Mouse (Mus musculus): ENCODE results near the gene Slco1a6. TPM values are rescaled to one million over a fixed set of nuclear protein-coding genes. Genes with fewer than 3 reads are reported as not detected.

Slco1a6 gene
- polyA plus RNA-seq, 1 experiment from 2014 or later = 0.69 TPM

- H3K36me3 ChIP-seq (ENCODE audit: control insufficient read depth, insufficient read depth, low read length) = no peaks in the 10 kb centered on the region
- no peaks in the 10 kb centered on the region for H3K4me1 ChIP-seq (ENCODE audit: control insufficient read depth, insufficient read depth, low read depth, low read length)
- no peak overlapping the region for H3K9ac ChIP-seq (ENCODE audit: low read depth, low read length)
- 62% methylated on average over 1 of the region's 1 CpGs for WGBS
- no peak overlapping the region for H3K27ac ChIP-seq (ENCODE audit: low read depth, low read length)
- H3K9me3 ChIP-seq (ENCODE audit: control insufficient read depth, low read length) = no peaks in the 10 kb centered on the region
- no peak overlapping the region for H3K4me3 ChIP-seq (ENCODE audit: low read length)
- H3K4me2 ChIP-seq (ENCODE audit: low read length) = no peak overlapping the region
- H3K27me3 ChIP-seq (replicated peaks; ENCODE audit: control insufficient read depth, insufficient read depth, low read length) = no peaks in the 10 kb centered on the region
- ATAC-seq = no peak
Observed at GRCm38 (mm10) chr6:142047689-142048088, 160.6 kb downstream of the Slco1a6 start.

GRCm38 (mm10) chr6:142045746-142046145 lies 162.6 kb downstream of the Slco1a6 start:
- H3K27ac ChIP-seq (ENCODE audit: low read depth, low read length) = no peak overlapping the region
- no peaks in the 10 kb centered on the region for H3K9me3 ChIP-seq (ENCODE audit: control insufficient read depth, low read length)
- ATAC-seq = no peak
- H3K4me3 ChIP-seq (ENCODE audit: low read length) = no peak overlapping the region
- H3K4me1 ChIP-seq (ENCODE audit: control insufficient read depth, insufficient read depth, low read depth, low read length) = no peaks in the 10 kb centered on the region
- no peak overlapping the region for H3K9ac ChIP-seq (ENCODE audit: low read depth, low read length)
- H3K27me3 ChIP-seq (replicated peaks; ENCODE audit: control insufficient read depth, insufficient read depth, low read length) = no peaks in the 10 kb centered on the region
- H3K4me2 ChIP-seq (ENCODE audit: low read length) = no peak overlapping the region
- H3K36me3 ChIP-seq (ENCODE audit: control insufficient read depth, insufficient read depth, low read length) = no peaks in the 10 kb centered on the region
- 89% methylated on average over 2 of the region's 2 CpGs for WGBS

- Histone ChIP-seq H3K9ac (ENCODE audit: low read depth, low read length) (no peak overlapping the region), H3K4me1 (ENCODE audit: control insufficient read depth, insufficient read depth, low read depth, low read length) (no peaks in the 10 kb centered on the region; the same call in 1 of the 2 replicates), H3K27ac (ENCODE audit: low read depth, low read length) (no peak overlapping the region), H3K4me3 (ENCODE audit: low read length) (no peak overlapping the region), H3K4me2 (ENCODE audit: low read length) (no peak overlapping the region), H3K9me3 (ENCODE audit: control insufficient read depth, low read length) (no peaks in the 10 kb centered on the region), H3K36me3 (ENCODE audit: control insufficient read depth, insufficient read depth, low read length) (no peaks in the 10 kb centered on the region), H3K27me3 (replicated peaks; ENCODE audit: control insufficient read depth, insufficient read depth, low read length) (no peaks in the 10 kb centered on the region)
- no peak for ATAC-seq
- 91% methylated on average over 3 of the region's 3 CpGs for WGBS
Observed at GRCm38 (mm10) chr6:142041896-142042295, 166.4 kb downstream of the Slco1a6 start.

GRCm38 (mm10) chr6:142040306-142041175 lies 167.8 kb downstream of the Slco1a6 start:
- Histone ChIP-seq H3K4me3 (ENCODE audit: low read length) (no peak overlapping the region), H3K9ac (ENCODE audit: low read depth, low read length) (no peak overlapping the region), H3K27ac (ENCODE audit: low read depth, low read length) (no peak overlapping the region), H3K4me1 (ENCODE audit: control insufficient read depth, insufficient read depth, low read depth, low read length) (no peaks in the 10 kb centered on the region; the same call in 1 of the 2 replicates), H3K4me2 (ENCODE audit: low read length) (peak overlapping the region; percentile 36; the same call in 1 of the 2 replicates), H3K36me3 (ENCODE audit: control insufficient read depth, insufficient read depth, low read length) (no peaks in the 10 kb centered on the region), H3K27me3 (replicated peaks; ENCODE audit: control insufficient read depth, insufficient read depth, low read length) (no peaks in the 10 kb centered on the region), H3K9me3 (ENCODE audit: control insufficient read depth, low read length) (no peaks in the 10 kb centered on the region)
- 43% methylated on average over 16 of the region's 16 CpGs for WGBS
- ATAC-seq = peak; percentile 89

- no peaks in the 10 kb centered on the region for H3K27me3 ChIP-seq (replicated peaks; ENCODE audit: control insufficient read depth, insufficient read depth, low read length)
- no peak overlapping the region for H3K27ac ChIP-seq (ENCODE audit: low read depth, low read length)
- ATAC-seq = no peak
- H3K9ac ChIP-seq (ENCODE audit: low read depth, low read length) = no peak overlapping the region
- WGBS = 83% methylated on average over 2 of the region's 2 CpGs
- H3K4me2 ChIP-seq (ENCODE audit: low read length) = no peak overlapping the region
- H3K4me3 ChIP-seq (ENCODE audit: low read length) = no peak overlapping the region
- no peaks in the 10 kb centered on the region; the same call in 1 of the 2 replicates for H3K4me1 ChIP-seq (ENCODE audit: control insufficient read depth, insufficient read depth, low read depth, low read length)
- H3K9me3 ChIP-seq (ENCODE audit: control insufficient read depth, low read length) = no peaks in the 10 kb centered on the region
- H3K36me3 ChIP-seq (ENCODE audit: control insufficient read depth, insufficient read depth, low read length) = no peaks in the 10 kb centered on the region
Observed at GRCm38 (mm10) chr6:142035771-142036170, 172.6 kb downstream of the Slco1a6 start.

Other genes with a start within 250 kb of the Slco1a6 start
- gene Gm6614, start 197.1 kb downstream of the Slco1a6 start, polyA plus RNA-seq (2015; fragmentation: Nextera tagmentation; extraction: Ambion mirVana) = not detected in 2 replicates
- 0.31 TPM in 1 of 2 replicates, not detected in the other for gene Iapp, start 89.9 kb upstream of the Slco1a6 start, polyA plus RNA-seq (2015; fragmentation: Nextera tagmentation; extraction: Ambion mirVana)
- gene Slco1a5, start 114.5 kb upstream of the Slco1a6 start, polyA plus RNA-seq (2015; fragmentation: Nextera tagmentation; extraction: Ambion mirVana) = 0.41 and 0.57 TPM in 2 replicates
- gene Pyroxd1, start 137.1 kb upstream of the Slco1a6 start, polyA plus RNA-seq (2015; fragmentation: Nextera tagmentation; extraction: Ambion mirVana) = 18.3 and 20.1 TPM in 2 replicates
- 19.5 and 23.1 TPM in 2 replicates for gene Recql, start 178.6 kb upstream of the Slco1a6 start, polyA plus RNA-seq (2015; fragmentation: Nextera tagmentation; extraction: Ambion mirVana)
- gene Golt1b, start 178.7 kb upstream of the Slco1a6 start, polyA plus RNA-seq (2015; fragmentation: Nextera tagmentation; extraction: Ambion mirVana) = 68.6 and 75.9 TPM in 2 replicates
- 2.4 and 4.9 TPM in 2 replicates for gene Spx, start 204.9 kb upstream of the Slco1a6 start, polyA plus RNA-seq (2015; fragmentation: Nextera tagmentation; extraction: Ambion mirVana)

Data from hindbrain, embryonic 16.5 days (tissue).